Mouse (Mus musculus) left cerebral cortex, adult 2 months (tissue): ENCODE measurements around the gene Lsmem1. TPM values are rescaled to one million over a fixed set of nuclear protein-coding genes. Genes with fewer than 3 reads are reported as not detected.
A peak's percentile ranks its signal among the peaks of the same experiment; 100 is the strongest.

Source experiments
- DNase-seq, 2 experiments: peaks; one replicate each; pipeline ENCODE4 v3.0.0; 2021 to 2022; ENCODE audit warnings: low spot score in 2 of 2, mixed read lengths in 1 of 2; ENCODE audit errors: extremely low spot score in 1 of 2
- H3K27ac ChIP-seq: fragments of 200-600 bp; 2 replicates; pipeline ENCODE4 v1.8.1; 2022
- H3K4me3 ChIP-seq: fragments of 200-600 bp; 2 replicates; pipeline ENCODE4 v1.8.1; 2022
- CTCF ChIP-seq: fragments of 200-600 bp; IDR thresholded peaks from 2 replicates; pipeline ENCODE4 v1.8.1; 2022; ENCODE audit warnings: antibody characterized with exemption, mild to moderate bottlenecking, moderate library complexity
- intact Hi-C: fragments of 180-260 bp; cut with DNase I; formaldehyde crosslinking; loops from one replicate; pipeline ENCODE4 v1.15.1; 2025
- long read RNA-seq, 2 experiments: library from polyadenylated mRNA; stranded (forward); transcript quantifications; one replicate each; pipeline ENCODE4 v2.0.0; 2021; ENCODE audit warnings: borderline mapping rate in 2 of 2
- total RNA-seq, 2 experiments: library from RNA; stranded (reverse); gene quantifications; 2 replicates each; pipeline ENCODE4 v1.2.3; 2021

The Lsmem1 gene
- total RNA-seq = 1 to 10 TPM; 1.5 to 1.7 TPM
- long read RNA-seq, experiment 1, partial matches to known transcripts = 0 of 2 reads
- long read RNA-seq, experiment 1, other reads (novel, unspliced or antisense) = 2 of 2 reads
- long read RNA-seq, experiment 2, partial matches to known transcripts = 0 of 1 reads
- long read RNA-seq, experiment 2, other reads (novel, unspliced or antisense) = 1 of 1 reads

DNA sequence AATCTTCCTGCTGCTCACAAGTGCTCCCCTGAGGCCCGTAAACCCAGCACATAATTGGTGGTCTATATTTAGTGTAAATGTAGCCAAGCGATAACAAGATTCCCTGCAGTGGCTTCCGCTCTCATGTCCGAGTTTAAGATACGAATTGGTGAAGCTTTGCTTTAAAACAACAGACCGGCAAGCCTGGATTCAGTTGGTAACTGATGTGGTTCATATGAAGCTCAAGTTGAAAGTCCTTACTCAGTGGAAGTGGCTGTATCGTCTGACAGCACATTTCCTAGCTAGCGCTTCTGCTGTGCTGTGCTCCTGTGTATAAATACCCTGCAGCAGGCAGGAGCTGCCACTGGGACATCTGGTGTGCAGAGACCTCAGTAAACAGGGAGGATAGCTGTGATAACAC is at the start of gene Lsmem1:
Gene Lsmem1 (minus strand): TSS at position 189 of the 400 bp plus-strand sequence.
- TF ChIP-seq CTCF = no peak
- H3K27ac ChIP-seq = no peak within 1 kb of the TSS
- no peak for DNase-seq
- intact Hi-C loops = no loop called here
- H3K4me3 ChIP-seq = no peak within 1 kb of the TSS

DNA sequence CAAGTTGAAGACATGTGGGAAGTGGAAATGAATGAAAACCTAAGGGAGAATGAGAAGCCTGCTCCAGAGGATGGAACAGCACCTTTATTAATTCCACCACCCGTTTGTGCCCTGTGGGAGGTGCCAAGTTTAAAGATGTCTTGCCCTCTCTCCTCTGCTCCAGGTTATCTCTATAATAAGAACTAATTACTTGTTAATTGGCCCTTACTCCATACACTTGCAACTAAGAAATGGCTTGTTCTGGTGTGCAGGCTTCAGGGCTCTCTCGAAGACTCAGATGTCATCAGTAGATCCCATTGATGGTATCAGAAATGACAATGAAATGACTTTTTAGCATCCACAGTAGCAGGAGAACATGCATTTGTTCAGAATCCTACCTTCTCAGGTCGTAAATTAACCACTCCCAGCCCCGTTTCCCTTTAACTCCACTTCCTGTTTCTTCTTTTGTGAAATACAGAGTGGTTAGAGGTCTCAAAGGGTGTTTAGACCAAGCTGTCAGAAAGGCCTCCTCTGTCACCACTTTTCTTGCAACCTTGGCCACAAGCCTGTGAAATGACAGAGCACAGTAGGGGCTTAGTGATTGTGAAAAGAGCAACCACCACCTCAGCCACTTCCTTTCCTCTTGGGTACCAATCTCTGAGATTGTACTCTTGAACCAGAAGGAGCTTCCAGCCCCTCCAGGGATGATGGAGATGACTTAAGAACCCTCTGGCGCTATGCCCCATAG is 49.3 kb upstream of the Lsmem1 start, which contains the start of gene Ifrd1:
Gene Ifrd1 (minus strand): TSS at position 51 of the 727 bp plus-strand sequence.
- Histone ChIP-seq H3K4me3 (no peak within 1 kb of the TSS), H3K27ac (no peak within 1 kb of the TSS)
- TF ChIP-seq CTCF = no peak
- DNase-seq = no peak
- intact Hi-C loops = no loop called here

DNA sequence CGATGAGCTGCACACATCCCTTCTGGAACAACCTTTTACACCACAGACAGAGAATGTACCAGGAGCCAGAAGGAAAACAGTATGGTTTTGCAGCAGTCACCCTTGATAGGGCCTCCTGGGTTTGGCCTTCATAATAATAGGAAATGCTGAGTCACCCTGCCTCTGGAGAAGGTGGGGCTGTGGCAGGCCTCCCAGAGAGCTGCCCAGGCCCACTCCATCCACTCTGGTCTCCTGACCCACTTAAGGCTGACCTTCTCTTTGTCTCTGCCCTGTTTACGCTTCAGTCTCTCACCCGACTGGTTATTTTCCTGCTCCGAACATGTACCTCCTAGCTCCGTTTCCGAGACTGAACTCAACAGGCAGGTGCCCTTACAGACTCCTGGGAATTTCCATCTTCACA is 48.7 kb upstream of the Lsmem1 start:
- H3K27ac ChIP-seq = no peak overlapping the region
- no peak for DNase-seq
- no peak overlapping the region for H3K4me3 ChIP-seq
- intact Hi-C loops = no loop called here
- TF ChIP-seq CTCF = no peak

DNA sequence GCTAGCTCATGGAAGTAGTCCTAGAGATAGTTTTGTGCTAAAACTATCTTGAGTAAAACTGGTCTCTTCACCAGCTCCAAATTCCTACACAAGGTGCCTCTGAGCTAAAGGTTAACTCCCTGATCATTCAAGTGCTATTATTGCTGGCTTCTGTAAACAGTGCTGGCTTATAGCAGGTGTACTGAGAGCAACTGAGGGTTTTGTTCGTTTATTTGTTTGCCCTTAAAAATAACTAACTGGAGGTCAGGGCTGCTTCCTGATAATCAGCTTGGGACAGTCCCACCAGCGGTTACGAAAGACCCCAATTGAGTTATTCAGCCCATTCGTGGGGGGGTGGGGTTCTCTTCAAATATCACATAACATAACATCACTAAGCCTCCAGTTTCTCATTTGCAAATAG is 48.1 kb upstream of the Lsmem1 start:
- no peak overlapping the region for H3K4me3 ChIP-seq
- TF ChIP-seq CTCF = no peak
- H3K27ac ChIP-seq = no peak overlapping the region
- intact Hi-C loops = no loop called here
- no peak for DNase-seq

DNA sequence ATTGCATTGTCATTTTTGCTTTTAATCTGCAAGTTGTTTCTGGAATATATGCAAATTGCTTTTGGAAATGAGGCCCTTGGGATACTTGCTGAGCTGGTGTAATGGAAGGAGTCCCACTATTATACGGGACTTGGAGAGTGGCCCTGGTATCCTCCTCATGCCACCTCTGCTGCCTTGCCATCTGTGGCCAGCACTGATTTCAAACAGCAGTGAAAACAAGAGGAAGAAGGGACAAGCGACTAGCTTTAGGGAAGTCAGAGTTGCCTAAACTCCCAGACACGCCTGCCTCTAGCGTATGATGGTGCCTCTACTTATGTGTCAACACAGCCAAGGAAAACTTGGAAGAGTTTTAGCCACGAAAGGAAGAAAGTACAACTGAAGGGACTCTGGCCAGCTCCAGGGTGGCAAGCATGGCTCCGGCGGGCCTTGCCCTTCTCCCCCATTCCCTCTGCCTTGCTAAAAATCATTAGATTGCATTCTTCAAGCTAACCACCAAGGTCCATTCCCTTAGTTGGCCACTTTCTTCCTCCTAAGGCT is 46.2 kb upstream of the Lsmem1 start:
- Histone ChIP-seq H3K27ac (no peak overlapping the region), H3K4me3 (no peak overlapping the region)
- no peak for TF ChIP-seq CTCF
- DNase-seq = no peak
- intact Hi-C loops = no loop called here

DNA sequence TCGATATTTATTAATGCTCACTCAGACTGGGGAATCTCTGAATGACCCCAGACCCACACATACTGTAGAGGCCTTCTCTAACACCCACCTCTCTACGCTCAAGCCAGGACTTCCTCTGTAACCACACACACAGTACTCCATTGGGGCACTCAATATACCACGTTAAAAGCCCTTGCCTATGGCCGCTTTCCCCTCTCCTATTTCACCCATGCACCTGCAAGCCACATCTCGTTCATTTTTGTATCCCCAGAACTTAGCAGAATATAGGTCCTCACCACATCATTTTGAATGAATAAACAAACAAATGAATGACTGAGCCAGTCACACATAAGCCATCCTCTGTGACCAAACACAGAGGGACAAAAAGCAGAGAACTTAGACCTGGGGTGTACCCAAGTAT is 45.6 kb upstream of the Lsmem1 start:
- no peak overlapping the region for H3K4me3 ChIP-seq
- H3K27ac ChIP-seq = no peak overlapping the region
- TF ChIP-seq CTCF = no peak
- no peak for DNase-seq
- intact Hi-C loops = no loop called here

DNA sequence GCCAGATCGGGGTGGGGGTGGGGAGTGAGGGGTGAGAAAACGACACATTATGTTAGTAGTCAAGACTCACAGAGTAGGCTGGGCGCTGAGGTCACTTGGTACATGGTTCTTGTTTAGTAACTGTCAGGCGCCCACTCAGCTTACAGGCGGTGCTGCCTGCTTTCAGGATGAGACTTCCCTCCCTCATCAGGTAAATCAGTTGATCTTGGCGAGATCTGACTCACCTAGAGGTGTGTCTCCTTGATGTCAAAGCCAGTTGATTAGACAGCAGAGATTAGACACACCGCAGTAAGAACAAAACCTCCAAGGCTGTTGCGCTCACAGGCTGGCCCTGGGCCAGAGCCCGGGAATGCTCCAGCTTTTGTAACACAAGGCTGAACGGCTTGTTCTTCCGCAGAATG is 44.5 kb upstream of the Lsmem1 start:
- Histone ChIP-seq H3K4me3 (no peak overlapping the region), H3K27ac (no peak overlapping the region)
- intact Hi-C loops = no loop called here
- no peak for TF ChIP-seq CTCF
- peak in 1 of 2 experiments; percentile 27 for DNase-seq

DNA sequence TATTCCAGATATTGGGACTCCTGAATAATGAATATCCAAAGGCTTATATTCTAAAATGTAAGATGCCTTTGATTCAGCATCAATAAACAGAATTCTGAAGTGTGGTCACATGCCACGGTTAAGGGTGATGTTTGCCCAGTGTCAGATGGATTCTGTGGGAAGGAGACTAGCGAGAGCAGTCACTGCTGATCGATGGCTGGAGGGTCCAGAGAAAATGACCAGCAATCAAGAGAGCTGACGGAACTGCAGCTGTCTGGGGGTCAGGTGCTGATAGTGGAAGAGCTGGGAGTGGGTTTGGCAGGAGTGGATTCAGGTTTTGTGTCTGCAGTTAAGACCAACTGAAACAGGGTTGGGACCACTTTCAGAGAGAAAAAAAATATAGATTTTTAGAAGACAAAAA is 44.0 kb upstream of the Lsmem1 start:
- Histone ChIP-seq H3K27ac (no peak overlapping the region), H3K4me3 (no peak overlapping the region)
- no peak for DNase-seq
- intact Hi-C loops = no loop called here
- no peak for TF ChIP-seq CTCF

DNA sequence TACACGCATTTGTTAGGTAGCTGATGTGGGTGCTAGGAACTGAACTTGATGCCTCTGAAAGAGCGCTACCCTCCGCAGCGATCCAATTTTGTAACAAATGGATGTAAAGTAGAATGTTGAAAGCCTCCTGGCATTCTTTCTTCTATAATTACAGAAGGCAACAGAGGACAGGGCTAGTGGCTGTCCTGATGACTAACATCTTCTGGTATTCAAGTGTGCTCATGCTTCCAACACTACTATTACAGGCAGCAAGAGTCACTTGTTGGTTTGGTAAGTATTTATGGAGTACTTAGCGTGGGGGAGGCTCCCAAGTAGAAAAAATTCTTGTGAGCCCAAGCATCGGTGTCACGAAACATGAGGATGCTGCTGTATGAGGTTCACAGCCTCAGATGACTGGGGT is 39.9 kb upstream of the Lsmem1 start:
- Histone ChIP-seq H3K4me3 (no peak overlapping the region), H3K27ac (no peak overlapping the region)
- TF ChIP-seq CTCF = no peak
- DNase-seq = no peak
- intact Hi-C loops = no loop called here

DNA sequence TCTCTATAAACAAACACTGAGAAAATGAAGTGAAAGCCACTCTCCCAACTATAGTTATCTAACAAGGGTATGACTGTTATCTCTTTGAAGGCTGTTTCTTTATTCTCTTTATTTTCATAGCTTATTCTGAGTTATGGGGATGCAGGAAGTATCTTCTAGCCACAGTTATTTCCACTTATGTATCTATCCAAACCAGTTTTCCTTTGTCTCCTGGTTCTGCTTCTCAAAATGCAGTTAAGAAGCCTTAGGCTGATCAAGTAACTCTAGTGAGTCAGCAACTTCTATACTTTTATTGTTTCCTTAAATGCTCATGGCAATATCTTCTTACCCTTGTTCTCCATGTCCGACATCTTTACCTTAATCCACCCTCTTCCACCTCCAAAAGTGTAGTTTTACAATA is 32.9 kb upstream of the Lsmem1 start:
- TF ChIP-seq CTCF = no peak
- no peak for DNase-seq
- intact Hi-C loops = no loop called here
- H3K27ac ChIP-seq = peak overlapping the region; percentile 40; the same call in 1 of the 2 replicates
- no peak overlapping the region for H3K4me3 ChIP-seq

DNA sequence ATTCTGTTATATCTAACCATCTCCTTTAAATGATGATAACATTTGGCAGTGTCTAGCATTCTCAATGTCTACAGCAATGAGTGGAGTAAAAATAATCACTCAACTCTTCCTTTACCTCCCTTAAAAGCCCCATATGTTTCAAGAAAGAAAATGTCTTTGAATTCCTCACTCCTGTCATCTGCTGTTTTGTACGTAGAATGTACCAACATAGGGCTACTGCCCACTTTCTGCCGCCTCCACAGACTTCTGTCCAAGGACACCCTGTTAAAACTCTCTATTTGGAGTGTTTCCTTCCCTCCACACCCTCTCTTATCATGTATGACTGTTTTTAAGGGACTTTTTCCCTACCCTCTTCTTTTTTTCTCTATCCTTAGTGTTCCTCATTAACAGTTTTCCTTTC is 32.3 kb upstream of the Lsmem1 start:
- no peak overlapping the region for H3K4me3 ChIP-seq
- TF ChIP-seq CTCF = no peak
- intact Hi-C loops = no loop called here
- DNase-seq = peak in 1 of 2 experiments; percentile 41
- no peak overlapping the region; the same call in 1 of the 2 replicates for H3K27ac ChIP-seq

DNA sequence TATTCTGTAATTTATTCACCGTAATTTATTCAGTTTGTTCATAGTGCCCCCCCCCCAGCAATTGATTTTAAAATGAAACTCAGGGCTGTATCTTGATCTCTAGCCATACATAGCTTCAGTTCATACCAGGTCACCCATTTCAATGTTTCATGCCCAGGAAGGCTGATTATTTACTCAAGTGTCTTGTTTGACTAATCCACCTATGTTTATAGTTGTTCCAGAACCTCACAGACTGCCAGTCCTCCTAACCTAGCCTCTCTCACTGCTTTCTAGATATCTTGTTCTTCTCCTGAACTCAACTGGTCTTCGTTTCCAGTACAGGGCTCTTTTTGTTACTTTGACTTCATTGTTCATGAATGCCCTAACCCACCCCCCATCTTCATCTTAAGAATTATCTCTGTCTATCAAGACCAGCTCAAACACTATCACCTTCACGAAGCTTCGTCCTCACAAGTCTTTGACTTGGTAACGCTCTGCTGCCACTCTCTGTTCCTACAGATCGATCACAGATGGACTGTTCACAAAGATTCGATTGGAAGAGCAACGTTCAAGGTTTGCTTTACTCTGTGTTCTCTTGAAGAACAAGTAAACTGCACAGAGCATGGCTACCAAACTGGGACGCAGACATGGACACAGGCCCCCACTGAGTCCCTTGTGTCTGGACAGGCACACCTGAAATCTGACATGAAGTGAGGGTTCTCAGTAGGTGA is 25.0 kb upstream of the Lsmem1 start:
- Histone ChIP-seq H3K4me3 (no peak overlapping the region), H3K27ac (no peak overlapping the region)
- intact Hi-C loops = loop anchor here (10.0 kb wide), 1 partner anchor 1260 kb away; the partner anchor contains the start of gene Lrrn3
- no peak for TF ChIP-seq CTCF
- no peak for DNase-seq
